Mouse (Mus musculus): ENCODE results near the gene Rwdd3. TPM values are rescaled to one million over a fixed set of nuclear protein-coding genes. Genes with fewer than 3 reads are reported as not detected.

Rwdd3 gene
- total RNA-seq, 2 experiments from 2014 or later: 13.9 to 14.1 TPM

DNA sequence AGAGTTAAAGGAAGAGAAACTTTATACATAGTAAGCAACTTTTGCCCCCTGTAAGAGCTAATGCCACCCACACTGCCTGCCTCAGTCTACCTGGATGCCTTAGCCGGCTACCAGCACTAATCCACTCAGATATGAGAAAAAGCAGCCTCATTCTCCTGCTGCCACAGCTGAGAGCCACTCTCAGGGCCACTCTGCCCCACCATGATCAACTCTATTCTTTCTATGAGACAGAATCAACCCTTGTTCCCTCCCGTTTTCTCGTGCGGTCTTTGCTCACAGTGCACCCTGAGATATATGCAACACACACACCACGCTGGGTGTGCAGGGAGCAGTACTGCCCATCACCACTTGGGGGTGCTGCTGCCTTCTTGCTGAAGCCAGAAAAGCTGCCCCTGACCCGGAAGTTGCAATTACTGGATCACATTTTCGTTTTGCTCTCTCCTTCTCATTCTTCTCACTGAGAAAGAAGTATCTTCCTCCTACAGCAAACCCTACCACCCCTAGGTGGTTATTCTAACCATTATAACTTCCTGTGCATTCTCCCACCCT is 8.2 kb downstream of the Rwdd3 start:
- intact Hi-C loops (cut with DNase I): no loop called here
- peak; percentile 42 to 44 for DNase-seq (ENCODE audit: low spot score in 2 of 2)

DNA sequence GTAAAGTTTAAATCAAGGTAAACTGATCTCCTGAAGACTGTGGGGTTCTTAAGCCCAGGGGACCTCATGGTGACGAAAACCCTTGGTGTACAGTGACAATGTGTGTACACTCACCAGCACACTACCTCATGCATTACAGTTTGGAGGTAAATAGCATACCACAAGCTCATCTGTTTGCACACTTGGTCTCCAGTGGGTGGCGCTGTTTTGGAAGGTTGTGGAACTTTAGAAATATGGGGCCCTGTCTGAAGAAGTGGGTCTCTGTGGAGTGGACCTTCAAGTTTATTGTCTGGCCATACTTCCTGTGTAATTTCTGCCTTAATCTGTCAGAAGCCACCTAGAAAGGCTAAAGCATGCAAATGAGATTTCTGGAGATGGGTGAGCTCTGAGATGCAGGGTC is 9.8 kb downstream of the Rwdd3 start:
- intact Hi-C loops (cut with DNase I): no loop called here

DNA sequence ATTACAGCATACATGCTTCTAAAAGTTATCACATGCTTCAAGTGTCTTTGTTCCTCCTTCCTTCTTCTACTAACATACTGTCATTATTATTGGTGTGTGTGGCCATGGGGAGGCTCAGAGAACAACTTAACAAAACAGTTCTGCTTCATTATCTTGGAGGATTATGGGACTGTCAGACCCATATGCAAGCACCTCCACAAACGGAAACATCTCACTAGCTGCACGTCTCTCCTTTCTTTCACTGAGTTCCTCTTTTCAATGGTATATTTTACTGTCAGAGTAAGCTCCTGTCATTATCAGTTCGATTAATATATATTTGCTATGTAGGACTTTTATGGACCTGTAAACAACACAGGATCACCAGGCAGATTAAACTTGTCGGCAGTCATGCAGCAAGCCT is 11.1 kb downstream of the Rwdd3 start:
- intact Hi-C loops (cut with DNase I): no loop called here
- no peak for DNase-seq (ENCODE audit: low spot score in 2 of 2)

More for the DNA sequence above, 9.8 kb downstream of the Rwdd3 start:
- DNase-seq (ENCODE audit: low spot score in 2 of 2): no peak

DNA sequence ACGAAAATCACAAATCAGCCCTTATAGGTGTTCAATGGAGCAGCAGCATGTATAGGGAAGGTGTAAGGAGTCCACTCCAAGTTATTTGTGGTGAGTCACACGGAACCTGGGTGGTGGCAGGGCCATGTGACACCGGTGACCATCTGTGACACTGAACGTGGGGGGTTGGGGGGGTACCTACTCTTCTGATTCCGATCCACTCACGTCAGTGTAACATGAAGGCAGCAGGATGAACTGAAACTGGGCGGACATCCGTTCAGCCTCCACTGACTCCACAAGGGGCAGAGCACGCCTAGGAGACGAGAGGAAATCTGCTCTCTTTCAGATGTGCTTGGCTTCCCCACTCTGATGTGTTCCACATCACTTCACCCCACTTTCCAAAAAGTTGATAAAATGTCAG is 11.9 kb downstream of the Rwdd3 start:
- DNase-seq (ENCODE audit: low spot score in 2 of 2): no peak
- intact Hi-C loops (cut with DNase I): no loop called here

DNA sequence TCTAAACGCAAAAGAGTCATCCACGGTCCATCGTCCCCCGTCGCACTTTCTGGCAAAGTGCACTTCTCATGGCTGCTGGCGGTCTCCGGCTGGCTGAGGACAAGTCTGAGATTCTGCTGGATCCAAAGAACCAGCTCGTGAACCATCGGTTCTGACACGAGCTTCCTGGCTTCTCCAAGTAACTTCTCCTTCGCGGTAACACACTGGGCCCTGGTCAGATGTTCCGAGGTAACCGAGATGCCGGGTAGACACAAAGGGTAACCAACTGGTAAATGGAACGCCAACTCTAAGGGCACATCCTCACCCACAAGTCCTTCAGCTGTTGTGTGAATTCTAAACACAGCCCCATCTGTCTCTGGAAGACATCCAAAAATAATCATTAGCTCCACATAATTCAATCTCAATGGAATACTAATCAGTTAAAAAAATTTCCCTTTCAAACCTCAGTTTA is 12.6 kb downstream of the Rwdd3 start:
- intact Hi-C loops (cut with DNase I): no loop called here
- peak in 1 of 2 experiments; percentile 29 for DNase-seq (ENCODE audit: low spot score in 2 of 2)

DNA sequence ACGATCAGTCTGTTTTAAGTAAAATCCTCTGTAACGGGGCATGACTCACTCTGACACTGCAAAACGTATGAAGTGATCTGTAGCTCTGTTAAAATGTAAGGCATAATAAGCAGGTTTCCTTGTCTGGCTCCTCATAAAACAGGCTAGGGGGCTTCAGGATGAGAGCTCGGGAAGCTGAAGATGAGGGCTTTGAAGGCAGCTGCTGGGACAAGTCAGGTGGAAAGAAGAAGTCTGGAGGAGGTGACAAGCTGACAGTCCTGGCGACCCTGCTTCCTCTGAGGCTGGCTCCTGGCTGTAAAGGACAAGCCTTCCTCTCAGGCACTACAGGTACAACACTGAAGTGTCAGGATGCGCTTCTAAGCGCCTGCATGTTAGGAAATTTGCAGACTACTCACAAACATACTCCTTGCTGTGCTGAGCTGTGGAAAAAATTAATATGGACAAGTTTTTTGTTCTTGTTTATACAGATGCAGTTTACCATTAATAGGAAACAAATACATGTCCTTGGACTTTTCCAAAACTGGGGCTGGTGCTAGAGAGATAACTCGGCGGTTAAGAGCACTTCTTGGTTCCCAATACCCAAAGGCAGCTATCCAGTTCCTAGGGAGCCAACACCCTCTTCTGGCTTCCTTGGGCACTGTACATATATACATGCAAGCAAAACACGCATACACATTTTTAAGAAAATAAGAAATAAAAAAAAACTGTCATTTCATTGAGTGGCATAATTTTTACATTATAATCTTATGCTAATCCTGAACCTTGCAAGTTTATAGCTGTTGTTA is 13.8 kb downstream of the Rwdd3 start:
- DNase-seq (ENCODE audit: low spot score in 2 of 2): no peak
- intact Hi-C loops (cut with DNase I): no loop called here

DNA sequence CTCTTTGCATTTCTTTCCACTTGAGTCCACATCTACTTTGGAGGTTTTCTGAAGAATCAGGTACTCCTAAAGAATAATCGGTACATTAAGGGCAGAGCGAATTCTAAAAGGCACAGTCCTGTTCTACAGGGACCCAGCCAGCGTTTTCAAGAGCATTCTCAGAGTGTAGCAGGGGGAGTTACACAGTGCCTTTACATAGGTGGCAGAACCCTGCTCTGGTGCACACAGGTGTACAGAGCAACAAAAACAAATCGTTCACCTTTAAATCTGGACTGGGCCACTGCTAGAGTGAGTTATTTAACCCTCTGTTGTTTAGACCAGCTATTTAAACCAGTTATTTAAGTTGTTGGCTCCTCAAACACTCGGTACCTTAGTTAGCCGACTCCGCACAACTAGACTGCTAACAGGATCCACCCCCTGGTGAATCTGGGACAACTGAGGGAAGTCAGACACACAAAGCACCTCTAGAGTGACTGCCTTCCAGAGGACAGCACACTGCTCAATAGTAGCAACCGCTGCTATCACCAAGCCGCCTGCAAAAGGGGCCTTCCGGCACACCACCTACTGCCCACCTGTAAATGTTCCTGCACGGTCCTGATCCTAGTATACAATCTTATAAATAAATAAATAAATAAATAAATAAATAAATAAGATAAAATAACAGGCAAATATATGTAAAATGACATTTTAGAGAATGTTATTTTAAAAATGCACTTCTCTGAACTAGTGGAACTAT is 14.9 kb downstream of the Rwdd3 start:
- intact Hi-C loops (cut with DNase I): no loop called here
- DNase-seq (ENCODE audit: low spot score in 2 of 2): no peak

DNA sequence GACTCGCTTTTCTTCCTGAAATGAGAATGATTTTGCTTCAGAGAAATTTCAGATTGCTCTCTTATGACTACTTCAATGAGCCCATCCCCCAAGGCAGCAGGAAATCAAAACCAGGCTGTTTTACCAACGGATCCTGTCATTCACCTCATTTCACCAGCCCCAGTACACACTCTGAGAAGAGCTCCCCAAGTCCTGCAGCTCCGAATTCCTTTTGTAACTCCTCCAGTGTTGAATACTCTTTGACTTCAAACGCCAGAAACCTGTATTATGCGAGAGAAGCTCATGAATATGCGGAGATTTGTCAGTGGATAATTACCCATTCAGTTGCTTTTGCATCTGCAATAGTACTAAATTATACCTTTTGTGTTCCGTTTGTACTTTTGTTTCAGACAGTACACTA is 15.5 kb downstream of the Rwdd3 start:
- intact Hi-C loops (cut with DNase I): no loop called here

DNA sequence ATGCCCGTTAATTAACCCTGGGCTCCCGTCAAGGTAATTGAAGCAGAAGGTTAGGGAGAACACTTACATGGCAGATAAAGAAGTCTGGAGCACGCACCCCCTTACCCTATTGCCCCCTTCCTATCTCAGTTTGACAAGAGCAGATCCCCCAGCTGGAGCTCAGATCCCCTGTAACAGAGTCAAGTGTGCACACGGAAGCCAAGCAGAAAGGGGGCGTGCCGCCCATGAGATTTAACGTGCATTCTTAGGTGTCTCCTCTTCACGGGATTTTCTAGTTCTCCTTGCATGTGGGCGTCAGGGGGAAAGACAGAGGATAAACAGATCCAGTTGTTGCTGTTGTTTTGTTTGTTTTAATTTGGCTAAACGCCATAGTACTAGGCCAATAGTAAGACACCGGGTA is 37.6 kb downstream of the Rwdd3 start:
- DNase-seq (ENCODE audit: low spot score in 2 of 2): no peak
- intact Hi-C loops (cut with DNase I): no loop called here

More for the DNA sequence above, 15.5 kb downstream of the Rwdd3 start:
- DNase-seq (ENCODE audit: low spot score in 2 of 2): no peak

DNA sequence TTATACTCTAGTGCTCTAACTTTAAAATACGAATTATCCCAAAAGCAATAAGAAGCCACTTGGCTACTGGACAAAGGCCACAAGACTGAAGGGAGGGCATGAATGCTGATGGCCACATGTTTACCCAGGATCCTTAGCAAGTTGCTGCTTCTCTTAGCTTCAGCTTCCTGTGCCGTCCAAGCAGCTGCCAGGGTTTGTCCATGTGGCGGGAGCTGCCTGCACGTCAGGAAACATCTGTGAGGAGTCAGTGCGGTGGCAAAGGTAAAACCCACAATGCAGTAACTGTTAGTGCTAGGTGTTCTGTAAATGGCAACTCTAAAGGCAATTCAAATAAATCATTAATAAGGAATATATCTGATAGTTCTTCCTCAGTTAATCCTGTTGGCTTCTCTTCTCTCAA is 38.5 kb downstream of the Rwdd3 start:
- intact Hi-C loops (cut with DNase I): no loop called here
- DNase-seq (ENCODE audit: low spot score in 2 of 2): no peak

DNA sequence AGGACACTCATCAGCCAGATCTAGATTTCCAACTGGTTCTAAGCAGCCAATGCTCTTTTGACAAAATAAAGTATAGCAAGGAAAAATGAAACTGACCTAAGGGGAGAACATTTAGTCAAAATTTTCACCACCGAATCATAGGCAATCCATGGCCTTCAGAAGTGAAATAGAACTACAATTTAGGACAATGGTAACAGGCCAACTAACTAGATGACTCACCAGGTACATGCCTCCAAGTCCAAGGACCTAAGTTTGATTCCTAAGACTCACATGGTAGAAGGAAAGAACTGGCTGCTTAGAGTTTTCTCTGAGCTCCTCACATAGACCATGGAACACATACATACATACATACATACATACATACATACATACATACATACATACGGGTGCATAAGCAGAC is 44.3 kb downstream of the Rwdd3 start:
- no peak for DNase-seq (ENCODE audit: low spot score in 2 of 2)
- intact Hi-C loops (cut with DNase I): no loop called here

DNA sequence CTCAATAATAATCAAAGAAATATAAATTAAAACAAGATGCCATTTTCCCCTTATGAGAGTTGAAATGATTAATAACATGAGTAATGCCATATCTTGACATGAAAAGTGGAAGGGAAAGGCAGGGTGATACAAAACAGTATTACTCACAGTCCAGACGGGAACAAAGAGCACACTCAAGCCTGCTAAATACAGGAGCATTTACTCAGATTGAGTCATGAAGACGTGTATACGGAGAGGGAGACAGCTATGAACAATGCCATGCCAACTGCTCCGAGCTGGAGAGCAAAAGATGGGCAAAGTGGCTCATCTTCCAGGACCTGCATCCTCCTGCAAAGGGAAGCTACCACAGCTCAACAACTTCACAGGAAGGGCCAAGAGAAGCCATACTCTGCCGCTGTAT is 45.0 kb downstream of the Rwdd3 start:
- DNase-seq (ENCODE audit: low spot score in 2 of 2): no peak
- intact Hi-C loops (cut with DNase I): no loop called here

DNA sequence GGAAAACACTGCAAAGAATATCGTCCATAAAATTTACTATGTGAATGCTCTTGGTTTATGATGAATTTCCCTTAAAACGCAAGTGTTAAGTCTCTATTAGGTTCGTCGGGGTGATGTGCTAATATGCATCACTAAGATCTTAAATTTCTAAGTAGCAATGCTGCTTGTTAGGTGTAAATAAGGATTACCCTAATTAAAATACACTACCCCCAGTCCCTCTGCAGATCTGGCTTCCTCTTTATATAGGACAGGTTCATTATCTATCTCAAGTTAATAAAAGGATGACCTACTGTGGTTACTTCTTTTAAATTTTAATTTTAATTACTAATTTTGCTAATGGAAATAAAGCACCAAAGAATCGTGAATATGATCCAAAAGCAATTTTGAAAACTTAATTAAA is 50.4 kb downstream of the Rwdd3 start:
- no peak for DNase-seq (ENCODE audit: low spot score in 2 of 2)
- intact Hi-C loops (cut with DNase I): no loop called here

DNA sequence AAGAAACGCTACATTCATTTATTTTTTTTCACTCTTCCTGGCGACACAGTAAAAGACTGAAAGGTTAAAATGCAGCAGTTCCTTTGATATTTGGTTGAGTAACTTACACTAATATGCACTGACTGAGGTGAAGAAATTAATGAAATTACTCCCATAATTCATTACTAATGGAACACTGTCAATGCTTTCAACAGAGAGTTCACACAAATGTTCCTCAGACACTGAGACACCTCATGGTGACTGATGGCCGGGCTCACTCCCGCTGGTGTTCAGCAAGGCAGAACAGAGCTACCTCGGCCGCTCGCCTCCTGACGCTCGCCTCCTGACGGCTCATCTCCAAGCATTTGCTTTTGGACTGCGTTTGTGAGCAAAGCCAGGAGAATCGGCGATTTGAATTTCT is 54.9 kb downstream of the Rwdd3 start:
- no peak for DNase-seq (ENCODE audit: low spot score in 2 of 2)
- intact Hi-C loops (cut with DNase I): no loop called here

DNA sequence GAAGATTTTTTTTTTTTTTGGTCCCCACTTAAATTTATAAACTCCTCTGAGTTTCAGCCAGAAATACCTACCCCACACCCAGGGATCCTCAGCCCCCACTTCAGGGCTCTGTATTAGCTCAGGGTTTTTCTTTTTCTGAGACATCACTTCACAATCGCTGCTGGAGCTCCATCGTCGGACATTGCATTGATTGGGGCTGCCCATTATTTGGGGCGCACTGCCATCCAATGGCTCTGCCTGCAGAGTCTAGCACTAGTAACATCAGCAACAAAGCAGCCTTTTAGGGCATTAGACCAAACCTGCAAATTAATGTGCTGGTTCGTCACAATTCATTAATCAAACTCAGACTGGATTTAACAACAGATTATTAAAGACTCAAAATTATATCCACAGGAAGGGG is 55.4 kb downstream of the Rwdd3 start:
- intact Hi-C loops (cut with DNase I): no loop called here
- no peak for DNase-seq (ENCODE audit: low spot score in 2 of 2)

DNA sequence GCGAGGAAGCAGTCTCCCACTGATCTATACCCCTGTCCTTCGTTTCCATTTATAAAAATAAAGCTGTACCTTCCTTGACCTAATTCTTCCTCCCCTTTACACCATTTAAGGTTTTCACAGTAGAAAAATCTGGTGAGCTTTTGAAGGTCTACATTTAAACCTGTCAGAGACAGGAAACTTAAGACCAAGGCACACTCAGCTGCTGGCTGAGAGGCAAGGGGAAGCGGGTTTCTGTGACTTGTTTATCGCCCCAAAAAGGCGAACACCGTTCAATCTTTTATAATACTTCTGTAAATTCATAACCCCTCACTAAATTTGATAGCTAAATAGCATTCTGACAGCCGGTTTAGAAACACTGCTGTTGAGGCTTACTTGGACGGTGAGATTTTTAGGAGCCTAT is 60.4 kb downstream of the Rwdd3 start:
- intact Hi-C loops (cut with DNase I): no loop called here
- DNase-seq (ENCODE audit: low spot score in 2 of 2): no peak

DNA sequence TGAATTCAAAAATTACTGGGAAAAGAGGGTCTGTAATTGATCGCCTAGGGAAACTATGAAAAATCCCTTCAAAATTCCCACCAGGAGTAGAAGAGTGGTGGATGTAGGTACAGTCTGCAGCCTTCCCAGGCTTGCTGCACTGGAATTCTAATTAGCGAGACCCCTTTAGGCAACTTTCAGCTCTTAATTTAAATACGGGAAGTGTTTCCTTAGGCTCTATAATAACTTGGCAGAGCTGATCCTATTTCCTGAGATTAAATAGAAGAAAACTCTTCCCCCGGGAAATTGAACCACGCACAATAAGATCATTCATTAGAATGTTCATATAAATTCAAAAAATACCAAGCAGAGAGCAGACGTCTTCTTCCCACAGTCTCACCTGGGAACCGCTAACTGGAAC is 61.1 kb downstream of the Rwdd3 start:
- DNase-seq (ENCODE audit: low spot score in 2 of 2): no peak
- intact Hi-C loops (cut with DNase I): no loop called here

DNA sequence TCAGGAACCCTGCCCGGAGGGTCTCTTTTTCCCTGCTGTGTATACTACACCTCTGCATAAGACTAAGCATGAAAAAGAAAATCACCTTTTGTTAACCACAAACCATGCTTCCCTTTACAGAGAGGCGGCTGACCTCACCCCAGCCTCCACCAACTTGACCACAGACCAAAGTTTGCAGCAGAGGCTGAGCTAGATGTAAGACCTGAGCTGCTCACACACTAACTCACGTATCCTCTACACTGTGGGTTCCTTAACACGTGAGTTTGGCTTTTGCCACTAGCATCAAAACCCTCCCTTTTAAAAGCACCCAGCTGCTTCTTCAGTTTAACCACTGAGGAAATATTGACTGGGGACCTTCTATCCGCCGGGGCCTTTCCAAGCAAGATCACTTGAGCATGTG is 64.0 kb downstream of the Rwdd3 start:
- intact Hi-C loops (cut with DNase I): loop anchor here (5.0 to 10.0 kb wide), 2 partner anchors 913 to 1325 kb away; partner anchors contain the start of gene Ptbp2
- DNase-seq (ENCODE audit: low spot score in 2 of 2): no peak

DNA sequence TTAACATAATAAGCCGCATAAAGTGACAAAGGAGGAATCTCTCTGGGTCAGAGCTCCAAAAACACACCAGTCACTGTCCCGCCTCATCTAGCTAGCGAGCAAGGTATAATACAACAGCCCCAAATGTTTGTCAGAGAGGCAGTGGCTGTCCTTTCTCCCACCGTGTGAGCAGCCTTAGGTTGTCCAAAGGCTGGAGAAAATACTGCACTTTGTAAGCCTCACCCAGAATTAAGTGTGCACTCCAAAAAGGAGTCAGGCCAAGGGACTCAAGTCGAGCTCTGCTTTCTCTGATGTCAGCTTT is 66.1 kb downstream of the Rwdd3 start:
- DNase-seq (ENCODE audit: low spot score in 2 of 2): no peak
- intact Hi-C loops (cut with DNase I): loop anchor here (5.0 to 10.0 kb wide), 2 partner anchors 911 to 1323 kb away; partner anchors contain the start of gene Ptbp2

All from left cerebral cortex, postnatal 25 days (tissue).